Mouse (Mus musculus): ENCODE measurements at regions not wholly inside any gene's neighbourhood (a gene's known extent, or its start where the extent isn't known, plus 50 kb on each side); places are given as distances from the start of the nearest gene placed in this dataset.

- TF ChIP-seq POLR2A (IDR thresholded peaks at IDR 0.05; ENCODE audit: borderline replicate concordance, control insufficient read depth, low read depth, low read length) (no peak), CTCF (IDR thresholded peaks at IDR 0.05; ENCODE audit: control insufficient read depth, insufficient read depth, low read length) (no peak)
Measured at GRCm38 (mm10) chr13:101407633-101408032, 360.4 kb downstream of the Pik3r1 start.
